In genomic region chr8:119939336-119939735, GRCm38 (mm10) we compare ENCODE assay signal across 26 mouse cellular contexts. TPM values are rescaled to one million over a fixed set of nuclear protein-coding genes. Genes with fewer than 3 reads are reported as not detected.
A peak's percentile ranks its signal among the peaks of the same experiment; 100 is the strongest.
DNase-seq lines count a peak whose midpoint lies in the region; ATAC-seq and TF ChIP-seq lines count a peak whose summit lies in the region.
"Had no signal": no experiment of that assay in that cellular context is flagged by ENCODE, and none has a peak within 500 bp of the region (broad histone marks: within the 10 kb centered on the region; RNA-seq: fewer than 3 reads in every experiment).

No protein-coding gene starts in this region.

- in situ Hi-C loops in Patski (cut with MboI; ENCODE audit: low pct_unique_long_range_greater_than_20kb): no loop called here

- TF ChIP-seq CTCF in Patski (IDR thresholded peaks at IDR 0.05): no peak

- CTCF ChIA-PET in Patski (lab: Charles Lee): interaction anchor here (1.0 to 1.4 kb wide), 2 partner anchors 11 to 54 kb away, joined by 3 read pairs; no protein-coding TSS in a partner anchor

- 60% methylated on average over 2 of the region's 2 CpGs for WGBS in hindbrain, embryonic 15.5 days
- 96% methylated on average over 2 of the region's 2 CpGs for WGBS in hindbrain, embryonic 10.5 days
- WGBS in neural tube, embryonic 15.5 days: 50% methylated on average over 2 of the region's 2 CpGs

- H3K27ac ChIP-seq in hindbrain, embryonic 15.5 days (replicated peaks): peak overlapping the region; percentile 31; the same call in 1 of the 2 replicates
- no peak overlapping the region for H3K27ac ChIP-seq in hindbrain, embryonic 10.5 days
- H3K27ac ChIP-seq in neural tube, embryonic 15.5 days (replicated peaks): peak overlapping the region; percentile 68
- H3K27ac ChIP-seq: embryonic facial prominence, embryonic 15.5 days; forebrain, embryonic 10.5 days; heart, embryonic 10.5 days had no signal

- H3K4me2 ChIP-seq in hindbrain, embryonic 15.5 days: no peak overlapping the region
- no peak overlapping the region for H3K4me2 ChIP-seq in neural tube, embryonic 15.5 days
- H3K4me2 ChIP-seq: embryonic facial prominence, embryonic 15.5 days had no signal

- 0 out of 2 replicates have a peak, but pooled peaks cover 4% of the 10 kb centered on the region for H3K4me1 ChIP-seq in hindbrain, embryonic 15.5 days (replicated peaks)
- H3K4me1 ChIP-seq in hindbrain, embryonic 10.5 days (replicated peaks): no peaks in the 10 kb centered on the region
- H3K4me1 ChIP-seq in neural tube, embryonic 15.5 days: peaks cover 27% of the 10 kb centered on the region
- H3K4me1 ChIP-seq: embryonic facial prominence, embryonic 15.5 days; forebrain, embryonic 10.5 days had no signal

- POLR2A ChIA-PET in Patski (lab: Charles Lee): interaction anchor here (0.7 kb wide), 1 partner anchor 154 kb away, joined by 5 read pairs; no protein-coding TSS in a partner anchor

- no peak overlapping the region for H3K9ac ChIP-seq in hindbrain, embryonic 15.5 days
- no peak overlapping the region for H3K9ac ChIP-seq in neural tube, embryonic 15.5 days (replicated peaks)
- H3K9ac ChIP-seq: embryonic facial prominence, embryonic 15.5 days had no signal

- ATAC-seq in hindbrain, embryonic 15.5 days (ENCODE audit: low FRiP score, low read depth): no peak
- peak; percentile 44 for ATAC-seq in Patski
- ATAC-seq in neural tube, embryonic 15.5 days (ENCODE audit: low FRiP score): 0 out of 2 replicates have a peak, but pooled peaks have one; percentile 40
- ATAC-seq: activated CD4-positive, CD25-positive, alpha-beta regulatory T cell, adult 4 months; forebrain, embryonic 14.5 days; inflammation-experienced regulatory T-cells, adult 6 months; intestine, postnatal 0 days had no signal

- no peaks in the 10 kb centered on the region for H3K9me3 ChIP-seq in hindbrain, embryonic 15.5 days
- H3K9me3 ChIP-seq in hindbrain, embryonic 10.5 days: no peaks in the 10 kb centered on the region
- H3K9me3 ChIP-seq in neural tube, embryonic 15.5 days (replicated peaks): no peaks in the 10 kb centered on the region
- H3K9me3 ChIP-seq: embryonic facial prominence, embryonic 15.5 days; forebrain, embryonic 10.5 days; G1E; heart, embryonic 10.5 days had no signal

- H3K27me3 ChIP-seq in hindbrain, embryonic 15.5 days: no peaks in the 10 kb centered on the region
- no peaks in the 10 kb centered on the region for H3K27me3 ChIP-seq in hindbrain, embryonic 10.5 days (ENCODE audit: insufficient read depth, poor library complexity, severe bottlenecking)
- no peaks in the 10 kb centered on the region for H3K27me3 ChIP-seq in Patski
- no peaks in the 10 kb centered on the region for H3K27me3 ChIP-seq in neural tube, embryonic 15.5 days (replicated peaks)
- H3K27me3 ChIP-seq: embryonic facial prominence, embryonic 15.5 days had no signal

- no peak overlapping the region for H3K4me3 ChIP-seq in hindbrain, embryonic 15.5 days
- H3K4me3 ChIP-seq in hindbrain, embryonic 10.5 days: no peak overlapping the region
- H3K4me3 ChIP-seq in neural tube, embryonic 15.5 days (replicated peaks): no peak overlapping the region
- H3K4me3 ChIP-seq: embryonic facial prominence, embryonic 15.5 days; erythroblast, embryonic 14.5 days; forebrain, embryonic 10.5 days; heart, embryonic 10.5 days had no signal

- peaks cover 27% of the 10 kb centered on the region for H3K36me3 ChIP-seq in hindbrain, embryonic 15.5 days
- peaks cover 97% of the 10 kb centered on the region for H3K36me3 ChIP-seq in hindbrain, embryonic 10.5 days
- peaks cover 41% of the 10 kb centered on the region for H3K36me3 ChIP-seq in neural tube, embryonic 15.5 days

- no peak for DNase-seq in hindbrain, embryonic 10.5 days (ENCODE audit: low spot score)
- DNase-seq in Patski (ENCODE audit: low read depth, low spot score): no peak
- DNase-seq in brain, adult 2 months (ENCODE audit: low read depth, low spot score): peak; percentile 43
- DNase-seq in cerebellum, adult 8-10 months: no peak
- DNase-seq in urinary bladder, postnatal 10 days (ENCODE audit: low spot score): no peak
- DNase-seq: adrenal gland, adult 2 months; adrenal gland, postnatal 25 days; cerebellum, adult 2 months; cerebellum, postnatal 14 days; embryo, embryonic 11 days; gastrocnemius, postnatal 10 days; heart, adult 18-20 months; heart, postnatal 10 days; heart, postnatal 4 days had no signal

RNA-seq across cellular contexts. Expression of gene Gm20388, which starts 28.7 kb away (rescaled TPM):
- 5.0 and 5.4 TPM in 2 replicates for polyA plus RNA-seq in hindbrain, embryonic 15.5 days (2015; fragmentation: Nextera tagmentation; extraction: Ambion mirVana)
- 1.7 and 3.2 TPM in 2 replicates for polyA plus RNA-seq in hindbrain, embryonic 10.5 days (2016; fragmentation: Nextera tagmentation; extraction: Ambion mirVana)
- polyA plus RNA-seq in Patski (2021): 86.7 TPM
- polyA plus RNA-seq in neural tube, embryonic 15.5 days (2015; fragmentation: Nextera tagmentation; extraction: Ambion mirVana): 3.5 TPM in 1 of 2 replicates, not detected in the other
- polyA plus RNA-seq: heart, embryonic 14.5 days; intestine, postnatal 0 days had no signal

RNA-seq across cellular contexts. Expression of gene Usp10, which starts 29.2 kb away (rescaled TPM):
- 126 and 135 TPM in 2 replicates for polyA plus RNA-seq in hindbrain, embryonic 15.5 days (2015; fragmentation: Nextera tagmentation; extraction: Ambion mirVana)
- polyA plus RNA-seq in hindbrain, embryonic 10.5 days (2016; fragmentation: Nextera tagmentation; extraction: Ambion mirVana): 182 and 219 TPM in 2 replicates
- polyA plus RNA-seq in Patski (2021): 107 TPM
- polyA plus RNA-seq in neural tube, embryonic 15.5 days (2015; fragmentation: Nextera tagmentation; extraction: Ambion mirVana): 121 and 127 TPM in 2 replicates

RNA-seq across cellular contexts. Expression of gene Crispld2, which starts 52.9 kb away (rescaled TPM):
- polyA plus RNA-seq in hindbrain, embryonic 15.5 days (2015; fragmentation: Nextera tagmentation; extraction: Ambion mirVana): 1.8 and 2.8 TPM in 2 replicates
- polyA plus RNA-seq in hindbrain, embryonic 10.5 days (2016; fragmentation: Nextera tagmentation; extraction: Ambion mirVana): 3.8 and 4.6 TPM in 2 replicates
- 1.1 TPM for polyA plus RNA-seq in Patski (2021)
- polyA plus RNA-seq in neural tube, embryonic 15.5 days (2015; fragmentation: Nextera tagmentation; extraction: Ambion mirVana): 2.6 and 5.8 TPM in 2 replicates
- polyA plus RNA-seq: activated CD4-positive, CD25-positive, alpha-beta regulatory T cell, adult 4 months; erythroblast, embryonic 14.5 days had no signal

Comparison
In these comparisons a context has a peak if more than half of its experiments do, and no peak if none do; other contexts are left out.
1. RNA of gene Gm20388, which starts 28.7 kb away (polyA plus RNA-seq): 86.7 TPM in Patski (single experiment); 5.0 to 5.4 TPM in hindbrain, embryonic 15.5 days, 1.7 to 3.2 TPM in hindbrain, embryonic 10.5 days and 3.5 TPM in neural tube, embryonic 15.5 days; every median in the first group is over 10 times any median in the second.